ENCODE assay signal across 10 mouse cellular contexts in genomic region chr9:34953420-34953819, GRCm38 (mm10).
DNase-seq lines count a peak whose midpoint lies in the region; ATAC-seq and TF ChIP-seq lines count a peak whose summit lies in the region.
"Had no signal": no experiment of that assay in that cellular context is flagged by ENCODE, and none has a peak within 500 bp of the region (broad histone marks: within the 10 kb centered on the region; RNA-seq: fewer than 3 reads in every experiment).

No protein-coding gene starts in this region.

- H3K36me3 ChIP-seq in heart, embryonic 11.5 days (ENCODE audit: control insufficient read depth, insufficient read depth, low read length): no peaks in the 10 kb centered on the region
- no peaks in the 10 kb centered on the region for H3K36me3 ChIP-seq in lung, embryonic 14.5 days (ENCODE audit: insufficient read depth)
- H3K36me3 ChIP-seq in liver, embryonic 11.5 days (ENCODE audit: control insufficient read depth, insufficient read depth, low read length): no peaks in the 10 kb centered on the region

- no peak overlapping the region for H3K9ac ChIP-seq in heart, embryonic 11.5 days (ENCODE audit: low read depth, low read length)
- no peak overlapping the region for H3K9ac ChIP-seq in lung, embryonic 14.5 days
- H3K9ac ChIP-seq in liver, embryonic 11.5 days (ENCODE audit: low read depth, low read length): no peak overlapping the region

- peak; percentile 43 for DNase-seq in MN1 (ENCODE audit: low spot score)
- DNase-seq in cerebellum, adult 2 months: peak; percentile 57 to 82
- peak; percentile 11 for DNase-seq in lung, embryonic 14.5 days
- DNase-seq in right cerebral cortex, postnatal 36 days (ENCODE audit: low spot score in 2 of 2): no peak
- no peak for DNase-seq in left cerebral cortex, postnatal 4 days
- no peak for DNase-seq in liver, embryonic 11.5 days (ENCODE audit: low spot score)
- DNase-seq: kidney, adult 8-10 months; liver had no signal

- H3K27ac ChIP-seq in cerebellum, adult 2 months (ENCODE audit: insufficient read depth, low read length): peak overlapping the region; percentile 58
- H3K27ac ChIP-seq in heart, embryonic 11.5 days (ENCODE audit: low read depth, low read length): peak overlapping the region; percentile 38; the same call in 1 of the 2 replicates
- no peak overlapping the region for H3K27ac ChIP-seq in lung, embryonic 14.5 days (ENCODE audit: low read depth)
- no peak overlapping the region for H3K27ac ChIP-seq in liver, embryonic 11.5 days (ENCODE audit: low read depth, low read length)

- peak; percentile 67; the same call in 1 of the 2 replicates for ATAC-seq in heart, embryonic 11.5 days (replicated peaks; ENCODE audit: insufficient number of reproducible peaks, low FRiP score, low TSS enrichment)
- 0 out of 2 replicates have a peak, but pooled peaks have one; percentile 54 for ATAC-seq in lung, embryonic 14.5 days (ENCODE audit: insufficient read depth)
- ATAC-seq in granulocyte monocyte progenitor cell, adult 5-6 weeks (replicated peaks; ENCODE audit: poor library complexity, severe bottlenecking): no peak
- no peak for ATAC-seq in liver, embryonic 11.5 days (replicated peaks; ENCODE audit: low FRiP score)

- intact Hi-C loops in left cerebral cortex, postnatal 4 days (cut with DNase I): no loop called here

- WGBS in cerebellum, adult 2 months: 26% methylated on average over 11 of the region's 11 CpGs
- 45% methylated on average over 11 of the region's 11 CpGs for WGBS in heart, embryonic 11.5 days (ENCODE audit: insufficient replicate concordance)
- 40% methylated on average over 11 of the region's 11 CpGs for WGBS in lung, embryonic 14.5 days
- 53% methylated on average over 11 of the region's 11 CpGs for WGBS in liver, embryonic 11.5 days

- no peak for TF ChIP-seq POLR2A in cerebellum, adult 2 months (IDR thresholded peaks at IDR 0.05; ENCODE audit: borderline replicate concordance, insufficient read depth, low read length)

- no peak overlapping the region for H3K4me3 ChIP-seq in cerebellum, adult 2 months (replicated peaks; ENCODE audit: insufficient read depth, low read depth, low read length)
- no peak overlapping the region for H3K4me3 ChIP-seq in heart, embryonic 11.5 days (ENCODE audit: low read depth, low read length)
- no peak overlapping the region for H3K4me3 ChIP-seq in lung, embryonic 14.5 days (ENCODE audit: low read depth, low read length)
- no peak overlapping the region for H3K4me3 ChIP-seq in liver, embryonic 11.5 days (ENCODE audit: low read depth, low read length)

- no peaks in the 10 kb centered on the region for H3K9me3 ChIP-seq in heart, embryonic 11.5 days (replicated peaks; ENCODE audit: control insufficient read depth, low read length)
- no peaks in the 10 kb centered on the region for H3K9me3 ChIP-seq in lung, embryonic 14.5 days (ENCODE audit: low read depth, low read length)
- no peaks in the 10 kb centered on the region for H3K9me3 ChIP-seq in liver, embryonic 11.5 days (ENCODE audit: control insufficient read depth, low read length)

- H3K27me3 ChIP-seq in cerebellum, adult 2 months (ENCODE audit: control insufficient read depth, insufficient read depth, low read length): no peaks in the 10 kb centered on the region
- H3K27me3 ChIP-seq in heart, embryonic 11.5 days (ENCODE audit: control insufficient read depth, insufficient read depth, low read length): no peaks in the 10 kb centered on the region
- no peaks in the 10 kb centered on the region for H3K27me3 ChIP-seq in lung, embryonic 14.5 days (ENCODE audit: insufficient read depth, low read length)
- no peaks in the 10 kb centered on the region for H3K27me3 ChIP-seq in liver, embryonic 11.5 days (replicated peaks; ENCODE audit: control insufficient read depth, insufficient read depth, low read length)

- peaks cover 47% of the 10 kb centered on the region; the same call in 1 of the 2 replicates for H3K4me1 ChIP-seq in cerebellum, adult 2 months (ENCODE audit: control insufficient read depth, insufficient read depth, low read length)
- H3K4me1 ChIP-seq in heart, embryonic 11.5 days (ENCODE audit: control insufficient read depth, insufficient read depth, low read length): 0 out of 2 replicates have a peak, but pooled peaks cover 5% of the 10 kb centered on the region
- H3K4me1 ChIP-seq in lung, embryonic 14.5 days (ENCODE audit: insufficient read depth): no peaks in the 10 kb centered on the region
- no peaks in the 10 kb centered on the region for H3K4me1 ChIP-seq in liver, embryonic 11.5 days (replicated peaks; ENCODE audit: control insufficient read depth, insufficient read depth, low read length)

- 0 out of 2 replicates have a peak overlapping the region, but pooled peaks have one; percentile 0 for H3K4me2 ChIP-seq in heart, embryonic 11.5 days
- H3K4me2 ChIP-seq in lung, embryonic 14.5 days: peak overlapping the region; percentile 23; the same call in 1 of the 2 replicates
- H3K4me2 ChIP-seq in liver, embryonic 11.5 days: no peak overlapping the region

- no peak for TF ChIP-seq CTCF in cerebellum, adult 2 months (IDR thresholded peaks at IDR 0.05; ENCODE audit: borderline replicate concordance, insufficient read depth, low read depth, low read length)
- TF ChIP-seq CTCF in lung, embryonic 14.5 days (IDR thresholded peaks at IDR 0.05; ENCODE audit: low read depth): no peak

Comparison
In these comparisons a context has a peak if more than half of its experiments do, and no peak if none do; other contexts are left out.
1. DNase-seq: peak in MN1 (single experiment), cerebellum, adult 2 months (2 of 2) and lung, embryonic 14.5 days (single experiment); none in right cerebral cortex, postnatal 36 days (0 of 2), left cerebral cortex, postnatal 4 days (single experiment) and liver, embryonic 11.5 days (single experiment).
2. H3K27ac ChIP-seq: peak in cerebellum, adult 2 months (single experiment) and heart, embryonic 11.5 days (single experiment); none in lung, embryonic 14.5 days (single experiment) and liver, embryonic 11.5 days (single experiment).
3. ATAC-seq: peak in heart, embryonic 11.5 days (single experiment) and lung, embryonic 14.5 days (single experiment); none in granulocyte monocyte progenitor cell, adult 5-6 weeks (single experiment) and liver, embryonic 11.5 days (single experiment).